Mouse (Mus musculus): ENCODE results near the gene Tmem116.

DNA sequence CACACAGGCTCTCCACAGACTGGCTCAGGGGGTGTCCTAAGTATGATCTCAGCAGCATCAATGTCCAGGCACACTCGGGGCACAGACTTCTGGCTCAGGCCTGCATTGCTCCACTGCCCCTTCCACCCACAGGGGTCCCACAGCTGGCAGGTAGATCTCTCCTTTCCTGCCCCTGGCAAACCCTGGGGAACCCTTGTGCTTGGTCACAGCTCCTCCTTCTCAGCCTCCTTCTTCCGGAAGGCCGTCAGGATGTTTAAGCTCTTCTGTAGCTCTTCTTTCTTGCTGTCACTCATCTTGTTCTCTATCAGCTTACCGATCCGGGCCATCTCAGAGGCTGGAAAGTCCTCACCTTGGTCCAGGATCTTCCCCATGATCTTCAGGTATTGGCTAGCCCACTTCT, 6.8 kb upstream of the Tmem116 start:
- TF ChIP-seq CTCF (IDR thresholded peaks at IDR 0.05; ENCODE audit: borderline replicate concordance, extremely low read depth, insufficient read depth, insufficient read length) (no peak), POLR2A (IDR thresholded peaks at IDR 0.05; ENCODE audit: borderline replicate concordance, extremely low read depth, insufficient read depth, insufficient read length, poor library complexity, severe bottlenecking) (no peak)

Measured in brain, embryonic 14.5 days (tissue).